Mouse (Mus musculus) CH12.LX (cell line): ENCODE results near the gene 4930595D18Rik. TPM values are rescaled to one million over a fixed set of nuclear protein-coding genes. Genes with fewer than 3 reads are reported as not detected.

Experiments used
- DNase-seq: peaks from one replicate; pipeline ENCODE4 v3.0.0-alpha.2; 2013; ENCODE audit errors: extremely low read depth
- H3K27ac ChIP-seq: 2 replicates; pipeline ENCODE4 v1.5.1; 2012; ENCODE audit warnings: low read depth, mild to moderate bottlenecking, control low read depth, moderate library complexity; ENCODE audit not compliant: insufficient read depth
- H3K27me3 ChIP-seq: replicated peaks from 2 replicates; pipeline ENCODE3; 2012; ENCODE audit warnings: inconsistent platforms
- H3K36me3 ChIP-seq, 2 experiments: replicated peaks in 1 of 2; 2 replicates each; pipeline versions ENCODE3 to v1.6.1; 2012; ENCODE audit warnings: inconsistent platforms in 1 of 2, low read length in 1 of 2, mild to moderate bottlenecking in 1 of 2, mixed read lengths in 1 of 2, moderate library complexity in 1 of 2; ENCODE audit not compliant: control insufficient read depth in 1 of 2, insufficient read depth in 1 of 2
- H3K4me1 ChIP-seq, 2 experiments: 2 replicates each; pipeline ENCODE4 v1.6.1; 2012; ENCODE audit warnings: inconsistent platforms in 1 of 2, moderate library complexity in 1 of 2; ENCODE audit not compliant: insufficient read depth in 2 of 2, control insufficient read depth in 1 of 2
- H3K4me2 ChIP-seq: 2 replicates; pipeline ENCODE4 v1.6.1; 2012; ENCODE audit warnings: low read depth, mild to moderate bottlenecking, control low read depth; ENCODE audit not compliant: poor library complexity, insufficient read depth, severe bottlenecking
- H3K4me3 ChIP-seq, 3 experiments: fragments of 150-350 bp in 1 of 3; sonication (generic) in 1 of 3; replicated peaks in 1 of 3; 2 replicates each; pipeline versions ENCODE3 to v1.5.1; 2011 to 2012; ENCODE audit warnings: low read depth in 2 of 3, low read length in 2 of 3, mild to moderate bottlenecking in 2 of 3, moderate library complexity in 2 of 3, control low read depth in 1 of 3, improper control_type of control experiment in 1 of 3, inconsistent platforms in 1 of 3, mixed read lengths in 1 of 3; ENCODE audit not compliant: poor library complexity in 1 of 3
- H3K79me2 ChIP-seq: replicated peaks from 2 replicates; pipeline ENCODE4 v1.6.1; 2012; ENCODE audit warnings: mild to moderate bottlenecking, moderate library complexity; ENCODE audit not compliant: control insufficient read depth, poor library complexity, insufficient read depth, severe bottlenecking; ENCODE audit errors: extremely low read depth
- H3K9ac ChIP-seq: 2 replicates; pipeline ENCODE4 v1.6.1; 2012; ENCODE audit warnings: low read depth, mild to moderate bottlenecking, control low read depth, moderate library complexity; ENCODE audit not compliant: insufficient read depth
- H3K9me3 ChIP-seq: replicated peaks from 2 replicates; pipeline ENCODE3; 2012; ENCODE audit warnings: low read length, inconsistent platforms, mixed read lengths
- CHD1 ChIP-seq: IDR thresholded peaks from 2 replicates; pipeline ENCODE4 v1.6.1; 2012; ENCODE audit warnings: low read depth, low read length, improper control_type of control experiment, inconsistent platforms
- CHD2 ChIP-seq: IDR thresholded peaks from 2 replicates; pipeline ENCODE4 v1.6.1; 2011; ENCODE audit warnings: low read length, improper control_type of control experiment
- E2F4 ChIP-seq: IDR thresholded peaks from 2 replicates; pipeline ENCODE4 v1.6.1; 2011; ENCODE audit warnings: low read depth, low read length, improper control_type of control experiment; ENCODE audit not compliant: insufficient replicate concordance
- ELF1 ChIP-seq: IDR thresholded peaks from 2 replicates; pipeline ENCODE4 v1.6.1; 2014; ENCODE audit warnings: low read depth, mild to moderate bottlenecking, inconsistent platforms, low read length, improper control_type of control experiment
- EP300 ChIP-seq: IDR thresholded peaks from 2 replicates; pipeline ENCODE4 v1.6.1; 2011; ENCODE audit warnings: low read length, improper control_type of control experiment
- HCFC1 ChIP-seq: IDR thresholded peaks from 2 replicates; pipeline ENCODE4 v1.6.1; 2012; ENCODE audit warnings: low read depth, mild to moderate bottlenecking, inconsistent platforms, low read length, improper control_type of control experiment
- IRF4 ChIP-seq: IDR thresholded peaks from 2 replicates; pipeline ENCODE4 v1.6.1; 2014; ENCODE audit warnings: low read depth, mild to moderate bottlenecking, inconsistent platforms, low read length, improper control_type of control experiment
- JUND ChIP-seq: conservative IDR thresholded peaks from 2 replicates; pipeline ENCODE4 v1.6.1; 2011; ENCODE audit warnings: low read depth, low read length, improper control_type of control experiment
- MAFK ChIP-seq: IDR thresholded peaks from 2 replicates; pipeline ENCODE4 v1.6.1; 2011; ENCODE audit warnings: low read length, improper control_type of control experiment; ENCODE audit not compliant: insufficient replicate concordance
- MAX ChIP-seq: IDR thresholded peaks from 2 replicates; pipeline ENCODE4 v1.6.1; 2011; ENCODE audit warnings: low read length, improper control_type of control experiment
- MAZ ChIP-seq: IDR thresholded peaks from 2 replicates; pipeline ENCODE4 v1.6.1; 2012; ENCODE audit warnings: low read depth, mild to moderate bottlenecking, inconsistent platforms, low read length, improper control_type of control experiment, moderate library complexity
- MEF2A ChIP-seq: IDR thresholded peaks from 2 replicates; pipeline ENCODE4 v1.6.1; 2014; ENCODE audit warnings: low read depth, mild to moderate bottlenecking, inconsistent platforms, low read length, improper control_type of control experiment, borderline replicate concordance
- MXI1 ChIP-seq: IDR thresholded peaks from 2 replicates; pipeline ENCODE4 v1.6.1; 2011; ENCODE audit warnings: mild to moderate bottlenecking, low read depth, low read length, improper control_type of control experiment
- MYC ChIP-seq: IDR thresholded peaks from 2 replicates; pipeline ENCODE4 v1.6.1; 2011; ENCODE audit warnings: low read depth, mild to moderate bottlenecking, improper control_type of control experiment, low read length
- NELFE ChIP-seq: IDR thresholded peaks from 2 replicates; pipeline ENCODE4 v1.6.1; 2011; ENCODE audit warnings: low read depth, low read length, improper control_type of control experiment
- NRF1 ChIP-seq: IDR thresholded peaks from 2 replicates; pipeline ENCODE4 v1.6.1; 2014; ENCODE audit warnings: low read depth, mild to moderate bottlenecking, inconsistent platforms, low read length, improper control_type of control experiment, moderate library complexity
- PAX5 ChIP-seq: IDR thresholded peaks from 2 replicates; pipeline ENCODE4 v1.6.1; 2012; ENCODE audit warnings: low read length, inconsistent platforms, mixed read lengths
- POLR2AphosphoS2 ChIP-seq: IDR thresholded peaks from 2 replicates; pipeline ENCODE4 v1.6.1; 2011; ENCODE audit warnings: low read depth, low read length, improper control_type of control experiment
- RAD21 ChIP-seq: IDR thresholded peaks from 2 replicates; pipeline ENCODE4 v1.6.1; 2011; ENCODE audit warnings: low read depth, mild to moderate bottlenecking, low read length, improper control_type of control experiment, moderate library complexity
- SIN3A ChIP-seq: IDR thresholded peaks from 2 replicates; pipeline ENCODE4 v1.6.1; 2012; ENCODE audit warnings: low read length, improper control_type of control experiment, inconsistent platforms
- TBP ChIP-seq: conservative IDR thresholded peaks from 2 replicates; pipeline ENCODE4 v1.6.1; 2011; ENCODE audit warnings: low read depth, low read length, improper control_type of control experiment
- TCF12 ChIP-seq: IDR thresholded peaks from 2 replicates; pipeline ENCODE4 v1.6.1; 2014; ENCODE audit warnings: low read depth, mild to moderate bottlenecking, inconsistent platforms, low read length, improper control_type of control experiment
- UBTF ChIP-seq: IDR thresholded peaks from 2 replicates; pipeline ENCODE4 v1.6.1; 2012; ENCODE audit warnings: low read depth, mild to moderate bottlenecking, inconsistent platforms, low read length, improper control_type of control experiment, moderate library complexity
- USF1 ChIP-seq: IDR thresholded peaks from 2 replicates; pipeline ENCODE4 v1.6.1; 2014; ENCODE audit warnings: low read depth, mild to moderate bottlenecking, inconsistent platforms, low read length, improper control_type of control experiment
- USF2 ChIP-seq: conservative IDR thresholded peaks from 2 replicates; pipeline ENCODE4 v1.6.1; 2011; ENCODE audit warnings: low read depth, low read length, improper control_type of control experiment
- ZC3H11A ChIP-seq: IDR thresholded peaks from 2 replicates; pipeline ENCODE4 v1.6.1; 2012; ENCODE audit warnings: low read depth, mild to moderate bottlenecking, inconsistent platforms, low read length, improper control_type of control experiment
- ZKSCAN1 ChIP-seq: IDR thresholded peaks from 2 replicates; pipeline ENCODE4 v1.6.1; 2012; ENCODE audit warnings: low read depth, inconsistent platforms, low read length, improper control_type of control experiment, borderline replicate concordance
- ZMIZ1 ChIP-seq: IDR thresholded peaks from 2 replicates; pipeline ENCODE4 v1.6.1; 2012; ENCODE audit warnings: low read depth, mild to moderate bottlenecking, inconsistent platforms, low read length, improper control_type of control experiment
- ZNF384 ChIP-seq: IDR thresholded peaks from 2 replicates; pipeline ENCODE4 v1.6.1; 2012; ENCODE audit warnings: low read depth, low read length, improper control_type of control experiment, inconsistent platforms
- dilution Hi-C: fragments of 300-500 bp; cut with MboI; formaldehyde crosslinking; loops from 2 replicates; pipeline ENCODE4 v1.14.3; 2020; ENCODE audit warnings: low sequenced_read_pairs; ENCODE audit not compliant: extremely low pct_unique_long_range_greater_than_20kb, extremely low pct_ligation_motif_present
- in situ Hi-C: fragments of 300-500 bp; cut with MboI; formaldehyde crosslinking; loops from 3 replicates; pipeline ENCODE4 v1.14.3; 2019; ENCODE audit warnings: low sequenced_read_pairs, low pct_ligation_motif_present, low pct_unique_long_range_greater_than_20kb, mixed read lengths
- polyA plus RNA-seq: library from polyadenylated mRNA; unstranded; fragments of >175 nt; gene quantifications from 2 replicates; pipeline ENCODE4 v1.2.1, GENCODE M21; 2012; ENCODE audit warnings: low read depth; ENCODE audit not compliant: insufficient read length
- total RNA-seq, 2 experiments: library from RNA; depleted of rRNA; stranded (reverse); fragments of 300-350 nt in 1 of 2; fragments of >200 nt in 1 of 2; gene quantifications; 2 replicates each; pipeline ENCODE4 v1.2.3; 2012 to 2014

The 4930595D18Rik gene
- total and polyA plus RNA-seq, 3 experiments, result 0.57 TPM; not detected in 2

GRCm38 (mm10) chr12:111149495-111150235 is 34.6 kb downstream of the 4930595D18Rik start (continued):
- TF ChIP-seq UBTF (no peak), MAX (peak; percentile 51; the same call in 1 of the 2 replicates), NELFE (peak; percentile 55; the same call in 1 of the 2 replicates), SIN3A (peak; percentile 67; the same call in 1 of the 2 replicates), ELF1 (peak; percentile 39; the same call in 1 of the 2 replicates)

- dilution Hi-C loops, result no loop called here
- in situ Hi-C loops, result no loop called here
Measured at GRCm38 (mm10) chr12:111145269-111145668, 39.0 kb downstream of the 4930595D18Rik start.

GRCm38 (mm10) chr12:111144598-111144997 is 39.7 kb downstream of the 4930595D18Rik start:
- dilution Hi-C loops (no loop called here), in situ Hi-C loops (no loop called here)
- TF ChIP-seq TCF12, result peak; percentile 41; the same call in 1 of the 2 replicates
- TF ChIP-seq USF1, result no peak
- no peak for TF ChIP-seq IRF4
- TF ChIP-seq MAFK, result 0 out of 2 replicates have a peak, but pooled peaks have one; percentile 39
- no peak for TF ChIP-seq POLR2AphosphoS2
- TF ChIP-seq MEF2A, result peak; percentile 76; the same call in 1 of the 2 replicates
- no peak for TF ChIP-seq TBP
- TF ChIP-seq ZNF384, result no peak
- 0 out of 2 replicates have a peak, but pooled peaks have one; percentile 54 for TF ChIP-seq MYC
- peak; percentile 28; the same call in 1 of the 2 replicates for TF ChIP-seq EP300
- TF ChIP-seq CHD1, result no peak
- TF ChIP-seq NELFE, result no peak
- no peak for TF ChIP-seq USF2
- no peak for TF ChIP-seq CHD2
- TF ChIP-seq ZC3H11A, result no peak
- TF ChIP-seq MXI1, result 0 out of 2 replicates have a peak, but pooled peaks have one; percentile 28
- no peak for TF ChIP-seq E2F4
- TF ChIP-seq MAZ, result no peak
- TF ChIP-seq ZKSCAN1, result no peak
- TF ChIP-seq RAD21, result no peak
- peak; percentile 62; the same call in 1 of the 2 replicates for TF ChIP-seq MAX
- TF ChIP-seq JUND, result no peak
- no peak for TF ChIP-seq PAX5
- TF ChIP-seq HCFC1, result no peak

More at GRCm38 (mm10) chr12:111145269-111145668, 39.0 kb downstream of the 4930595D18Rik start:
- Histone ChIP-seq H3K4me2 (no peak overlapping the region), H3K79me2 (no peaks in the 10 kb centered on the region), H3K9ac (no peak overlapping the region), H3K27ac (no peak overlapping the region), H3K9me3 (no peaks in the 10 kb centered on the region), H3K4me1 (peaks cover 33 to 72% of the 10 kb centered on the region in 2 experiments), H3K36me3 (no peaks in the 10 kb centered on the region), H3K27me3 (no peaks in the 10 kb centered on the region), H3K4me3 (no peak overlapping the region)
- no peak for DNase-seq
- TF ChIP-seq CHD2 (no peak), MAZ (no peak), TBP (no peak), NRF1 (no peak), ZMIZ1 (no peak), MEF2A (no peak)

More at GRCm38 (mm10) chr12:111144598-111144997, 39.7 kb downstream of the 4930595D18Rik start:
- DNase-seq, result peak; percentile 66
- H3K4me3 ChIP-seq, result no peak overlapping the region
- no peak overlapping the region for H3K4me2 ChIP-seq
- H3K4me1 ChIP-seq, result peaks cover 32 to 65% of the 10 kb centered on the region in 2 experiments
- H3K9me3 ChIP-seq, result peaks cover under 1% of the 10 kb centered on the region
- no peaks in the 10 kb centered on the region for H3K79me2 ChIP-seq
- H3K9ac ChIP-seq, result no peak overlapping the region
- H3K36me3 ChIP-seq, result no peaks in the 10 kb centered on the region
- no peak overlapping the region for H3K27ac ChIP-seq
- H3K27me3 ChIP-seq, result no peaks in the 10 kb centered on the region
